Mouse (Mus musculus): ENCODE results near the gene Syp.

The Syp gene

GRCm38 (mm10) chrX:7662936-7663335, 24.7 kb downstream of the Syp start:
- DNase-seq (ENCODE audit: low read depth, low spot score) = no peak

DNA sequence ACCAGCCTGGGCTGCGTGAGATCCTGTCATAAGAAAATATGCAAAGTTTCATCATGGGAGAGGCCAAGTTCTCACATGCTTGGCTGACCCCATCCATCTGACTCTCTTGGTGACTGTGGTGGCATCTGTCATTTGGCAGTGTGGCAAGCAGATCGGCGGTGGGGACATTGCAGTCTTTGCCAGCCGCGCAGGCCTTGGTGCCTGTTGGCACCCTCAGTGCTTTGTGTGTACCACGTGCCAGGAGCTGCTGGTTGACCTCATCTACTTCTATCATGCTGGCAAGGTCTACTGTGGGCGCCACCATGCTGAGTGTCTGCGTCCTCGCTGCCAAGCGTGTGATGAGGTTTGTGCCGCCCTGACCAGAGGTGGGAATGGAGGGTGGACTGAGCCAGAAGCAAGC, 26.5 kb downstream of the Syp start:
- DNase-seq (ENCODE audit: low read depth, low spot score) = no peak

DNA sequence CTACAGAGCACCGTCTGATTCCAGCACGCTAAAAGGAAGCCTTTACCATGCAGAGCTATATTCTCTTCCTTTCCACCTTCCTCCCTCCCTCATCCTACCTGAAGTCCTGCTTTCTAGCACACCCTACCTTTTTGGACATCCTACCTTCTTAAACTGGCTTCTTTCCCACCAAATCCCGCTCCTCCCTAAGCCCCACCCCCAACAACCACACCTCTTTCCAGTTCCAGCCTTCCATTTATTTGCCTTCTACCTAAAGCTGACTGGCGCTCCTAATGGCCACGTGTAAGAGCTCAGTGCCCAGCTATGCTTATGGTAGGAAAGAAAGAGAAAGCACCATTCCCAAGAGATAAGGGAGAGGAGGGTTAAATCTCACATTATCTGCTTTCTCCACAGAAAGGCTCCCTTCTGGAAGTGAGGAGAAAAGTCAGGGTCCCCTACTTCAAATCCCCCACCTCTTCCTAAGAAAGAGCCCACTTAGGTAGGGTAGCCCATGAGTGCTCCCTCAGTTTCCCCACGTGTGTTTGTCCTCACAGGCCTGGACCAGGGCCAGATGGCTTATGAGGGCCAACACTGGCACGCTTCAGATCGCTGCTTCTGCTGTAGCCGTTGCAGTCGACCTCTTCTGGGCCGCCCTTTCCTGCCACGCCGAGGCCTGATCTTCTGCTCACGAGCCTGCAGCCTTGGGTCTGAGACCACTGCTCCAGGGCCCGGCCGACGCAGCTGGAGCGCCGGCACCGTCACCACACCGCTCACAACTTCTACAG, 27.6 kb downstream of the Syp start:
- DNase-seq (ENCODE audit: low read depth, low spot score) = no peak

GRCm38 (mm10) chrX:7670390-7670881, 32.2 kb downstream of the Syp start:
- DNase-seq (ENCODE audit: low read depth, low spot score) = peak; percentile 90

DNA sequence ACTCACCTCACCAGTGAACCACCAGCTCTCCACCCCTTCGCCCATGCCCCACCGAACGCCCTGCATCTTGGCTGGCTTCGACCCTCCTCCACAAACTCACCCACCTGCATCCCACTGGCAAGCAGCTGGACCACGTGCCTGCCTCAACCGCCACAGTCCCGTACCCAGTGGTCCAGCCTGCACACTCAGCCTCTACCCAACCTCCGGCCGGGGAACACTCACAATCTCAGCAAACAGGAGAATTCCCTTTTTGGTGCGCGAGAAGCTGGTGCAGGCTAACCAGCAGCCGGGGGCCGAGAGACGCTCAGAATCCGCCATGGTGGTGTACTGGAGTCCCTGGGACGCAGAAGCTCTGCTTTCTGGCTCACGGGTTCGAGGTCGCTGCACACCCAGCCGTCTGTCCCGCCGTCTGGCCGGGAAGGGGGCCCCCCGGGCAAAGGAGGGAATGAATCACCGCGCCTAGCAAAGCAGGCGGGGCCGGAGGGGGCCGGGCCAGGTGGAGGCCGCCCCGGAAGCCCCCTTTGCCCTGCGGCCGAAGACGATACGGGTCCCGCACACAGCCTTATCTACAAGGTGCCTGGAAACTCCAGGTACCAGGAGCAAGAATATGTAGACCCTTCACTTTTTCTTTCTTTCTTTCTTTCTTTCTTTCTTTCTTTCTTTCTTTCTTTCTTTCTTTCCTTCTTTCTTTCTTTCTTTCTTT, 32.8 kb downstream of the Syp start, which contains the start of gene Plp2:
TSS of gene Plp2 (minus strand) at position 470 of the 703 bp plus-strand sequence.
- peak; percentile 75 for DNase-seq (ENCODE audit: low read depth, low spot score)

DNA sequence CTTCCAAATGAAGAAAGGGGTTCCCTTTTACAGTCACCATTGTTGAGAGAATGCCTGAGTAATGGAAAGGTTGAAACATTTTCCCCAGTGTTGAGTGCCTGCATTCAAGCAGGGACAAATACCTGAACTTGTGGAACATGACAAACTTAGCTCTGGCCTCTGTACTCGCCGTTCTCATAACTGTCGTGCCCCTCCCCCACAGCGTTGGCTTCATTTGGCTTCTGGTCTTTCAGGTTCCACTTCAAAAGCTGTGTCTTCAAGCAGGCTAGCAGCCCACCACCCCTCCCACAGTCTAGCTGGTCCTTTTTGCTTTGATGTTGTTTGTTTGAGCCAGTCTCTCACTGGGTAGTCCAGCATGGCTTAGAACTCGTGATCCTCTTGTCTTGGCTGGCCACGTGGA, 34.5 kb downstream of the Syp start:
- no peak for DNase-seq (ENCODE audit: low read depth, low spot score)

DNA sequence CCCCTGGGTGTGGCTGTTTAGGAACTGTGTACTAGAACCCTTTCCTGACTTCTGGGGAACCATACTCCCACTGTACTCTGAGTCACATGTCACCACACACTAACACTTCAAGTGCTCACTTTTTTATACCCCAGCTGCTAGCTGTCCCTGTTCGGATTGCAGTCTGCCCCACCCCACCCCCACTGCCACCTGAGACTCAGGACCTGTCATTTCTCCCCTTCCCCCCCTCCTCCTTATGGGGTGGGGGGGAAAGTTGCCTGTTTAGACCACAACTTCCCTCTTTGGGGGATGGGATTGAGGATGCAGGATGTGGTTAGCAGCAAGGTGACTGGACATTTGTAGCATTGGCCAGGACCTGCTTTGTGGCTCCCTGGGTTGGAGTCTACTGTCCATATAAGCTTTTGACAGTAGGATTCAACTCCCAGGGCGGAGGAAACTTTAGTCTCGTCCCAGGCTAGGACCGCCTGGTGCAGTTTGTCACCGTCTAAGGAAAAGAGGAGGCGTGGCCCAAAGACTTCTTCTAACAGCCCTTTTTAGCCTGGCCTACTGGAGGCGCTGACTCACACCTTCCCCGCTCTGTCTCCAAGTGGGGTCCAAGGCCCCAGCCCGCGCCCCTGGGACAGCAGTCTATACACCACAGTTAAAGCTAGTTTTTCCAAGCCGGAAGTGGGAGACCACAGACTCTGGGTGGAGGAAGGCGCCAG, 35.5 kb downstream of the Syp start:
- DNase-seq (ENCODE audit: low read depth, low spot score) = peak; percentile 53

DNA sequence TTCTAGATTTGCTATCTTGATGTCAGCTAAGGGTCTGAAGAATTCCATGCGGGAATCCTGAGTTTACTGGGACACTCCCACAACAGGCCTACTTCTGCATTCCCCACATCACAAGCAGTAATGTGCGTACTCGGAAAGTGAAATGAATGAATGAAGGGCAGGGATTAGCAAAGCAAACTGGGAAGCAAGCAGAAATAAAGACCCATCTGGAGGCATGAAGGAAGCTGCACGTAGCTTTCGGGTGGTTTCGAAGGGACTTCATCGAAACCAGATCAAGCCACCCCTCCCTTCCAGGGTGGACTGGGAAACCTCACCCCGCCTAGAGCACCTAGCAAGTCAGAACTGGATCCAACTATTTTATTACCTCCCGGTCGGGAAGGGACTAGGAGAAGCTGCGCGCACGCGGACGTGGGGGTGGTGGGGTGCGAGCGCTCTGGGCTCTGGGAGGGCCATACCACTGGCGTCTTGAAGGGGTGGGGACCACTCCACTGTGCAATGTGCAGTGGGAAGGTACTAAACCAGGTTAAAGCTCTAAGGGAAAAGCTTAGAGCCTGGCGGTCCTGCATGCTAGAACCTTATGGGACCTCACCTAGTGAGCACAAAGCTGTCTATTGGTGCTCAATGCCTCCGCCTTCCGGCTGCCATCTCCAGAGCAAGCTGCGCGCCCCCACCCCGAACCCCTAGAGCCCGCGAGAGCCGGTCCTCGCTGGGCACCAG, 36.2 kb downstream of the Syp start:
- no peak for DNase-seq (ENCODE audit: low read depth, low spot score)

GRCm38 (mm10) chrX:7675001-7675380, 36.7 kb downstream of the Syp start:
- DNase-seq (ENCODE audit: low read depth, low spot score) = no peak

GRCm38 (mm10) chrX:7678986-7679385, 40.7 kb downstream of the Syp start:
- no peak for DNase-seq (ENCODE audit: low read depth, low spot score)

DNA sequence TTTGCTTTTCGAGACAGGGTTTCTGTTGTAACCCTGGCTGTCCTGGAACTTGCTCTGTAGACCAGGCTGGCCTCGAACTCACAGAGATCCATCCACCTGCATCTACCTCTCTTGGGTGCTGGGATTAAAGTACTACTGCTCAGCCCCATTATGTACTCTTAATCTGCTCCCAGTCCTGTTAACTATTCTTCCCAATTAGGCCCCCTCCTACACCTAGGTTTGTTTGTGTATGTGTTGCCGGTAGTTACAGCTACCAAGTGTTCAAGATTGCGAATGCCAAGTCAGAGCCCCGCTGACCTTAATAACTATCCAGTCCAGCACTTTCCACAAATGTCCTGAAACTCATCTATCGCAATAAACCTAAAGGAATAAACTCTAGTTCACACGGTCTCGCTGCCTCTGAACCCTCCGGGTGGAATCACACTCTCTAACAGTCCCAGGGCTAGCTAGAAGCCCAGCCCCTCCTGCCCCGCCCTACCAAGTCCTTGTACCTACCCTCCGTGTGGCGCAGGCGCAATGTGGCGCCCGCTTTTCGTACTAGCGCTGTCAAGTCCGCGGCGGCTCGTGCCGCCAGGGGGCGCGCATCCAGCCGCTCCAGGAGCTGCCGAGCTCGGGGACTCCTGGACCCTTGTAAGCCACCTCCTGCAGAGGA, 41.3 kb downstream of the Syp start:
- DNase-seq (ENCODE audit: low read depth, low spot score) = peak; percentile 91

DNA sequence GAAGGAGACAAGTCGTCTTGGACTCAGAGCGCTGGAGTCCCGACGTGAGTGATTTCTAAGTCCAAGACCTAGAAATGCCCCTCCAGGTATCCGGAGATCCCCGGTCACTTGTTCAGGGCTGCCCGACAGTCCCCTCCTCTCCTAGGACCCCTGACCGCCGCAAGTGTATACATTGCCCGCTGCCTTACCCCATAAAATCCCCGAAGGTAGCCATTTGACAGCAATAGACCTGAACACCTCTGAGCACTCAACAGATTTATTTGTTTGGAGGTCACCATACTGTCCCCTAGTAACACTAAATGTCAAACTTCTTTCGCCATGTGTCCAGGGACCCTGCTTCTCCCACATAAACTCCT, 41.8 kb downstream of the Syp start:
- no peak for DNase-seq (ENCODE audit: low read depth, low spot score)

- DNase-seq (ENCODE audit: low read depth, low spot score) = no peak
These were observed 42.6 kb downstream of the Syp start, which contains the start of gene Magix for GRCm38 (mm10) chrX:7680864-7681263. Gene Magix, minus strand, starts transcription at chrX:7681251.

- no peak for DNase-seq (ENCODE audit: low read depth, low spot score)
These were observed 50.0 kb downstream of the Syp start for GRCm38 (mm10) chrX:7688321-7688720.

DNA sequence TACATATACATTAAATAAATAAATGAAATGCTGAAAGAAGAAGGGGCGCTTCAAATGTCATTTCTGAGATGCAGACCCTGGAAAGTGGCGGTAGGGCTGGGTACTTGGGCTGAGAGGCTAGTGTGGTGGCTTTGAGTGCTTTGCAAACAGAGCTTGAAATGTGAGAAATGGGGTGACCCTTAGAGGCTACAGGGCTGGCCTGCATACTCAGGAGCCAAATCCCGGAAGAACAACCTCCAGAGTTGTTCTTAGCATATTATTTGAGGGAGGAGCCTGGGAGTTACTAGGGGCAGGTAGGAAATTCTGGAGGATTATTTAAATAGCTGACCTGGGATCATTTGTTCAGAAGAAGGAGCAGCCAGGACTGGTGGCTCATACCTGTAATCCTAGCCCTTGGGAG, 52.2 kb downstream of the Syp start:
- no peak for DNase-seq (ENCODE audit: low read depth, low spot score)

DNA sequence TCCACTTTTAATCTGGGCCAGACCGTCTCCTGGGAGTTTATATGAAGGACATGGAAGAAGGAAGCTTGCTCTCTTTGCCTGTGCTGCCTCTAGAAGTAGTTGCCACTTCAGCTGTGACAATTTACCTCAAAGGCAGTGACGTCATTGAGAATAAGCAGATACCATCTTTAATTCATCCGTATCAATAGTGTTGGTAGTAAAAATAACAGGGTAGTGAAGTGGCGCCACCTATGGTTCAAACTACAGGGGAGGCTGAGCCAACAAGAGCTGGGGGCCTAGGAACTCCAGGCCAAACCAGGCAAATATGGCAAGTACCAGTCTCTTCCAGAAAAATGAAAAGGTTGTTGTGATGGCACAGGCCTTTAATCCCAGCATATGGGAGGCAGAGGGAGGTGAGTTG, 54.6 kb downstream of the Syp start:
- peak; percentile 52 for DNase-seq (ENCODE audit: low read depth, low spot score)

GRCm38 (mm10) chrX:7696520-7696919, 58.2 kb downstream of the Syp start:
- DNase-seq (ENCODE audit: low read depth, low spot score) = no peak

GRCm38 (mm10) chrX:7696954-7697381, 58.7 kb downstream of the Syp start, which contains the start of gene Gpkow:
Gene Gpkow, plus strand, starts transcription at chrX:7697131.
- DNase-seq (ENCODE audit: low read depth, low spot score) = peak; percentile 88

Measured in A20 (cell line).